Mouse (Mus musculus) testis, postnatal 10 days (tissue): ENCODE measurements around the gene Egfl8.

Experiments
- DNase-seq: peaks from one replicate; pipeline ENCODE4 v3.0.0; 2021; ENCODE audit warnings: low spot score

Egfl8 gene

DNA sequence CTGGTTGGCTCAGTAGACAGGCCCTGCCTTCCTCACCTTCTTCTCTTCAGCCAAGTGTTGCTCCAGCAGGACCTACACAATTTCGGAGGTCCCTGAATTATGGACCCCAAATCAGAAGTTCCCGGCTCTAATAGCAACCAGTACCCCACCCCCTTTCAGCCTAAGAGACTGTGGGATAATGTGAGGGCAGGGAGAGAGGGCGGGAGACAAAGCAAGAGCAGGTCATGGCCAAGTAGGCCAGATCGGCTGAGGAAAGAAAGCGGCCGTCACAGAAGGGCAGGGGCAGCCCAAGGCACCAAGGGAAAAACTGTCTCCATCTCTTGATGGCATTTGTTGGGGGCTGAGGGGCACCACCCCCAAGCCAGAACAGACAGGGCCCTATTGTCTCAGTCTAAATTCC lies at the start of gene Egfl8:
Gene Egfl8, minus strand, starts transcription at position 101 of the 400 bp plus-strand sequence.
- no peak for DNase-seq

DNA sequence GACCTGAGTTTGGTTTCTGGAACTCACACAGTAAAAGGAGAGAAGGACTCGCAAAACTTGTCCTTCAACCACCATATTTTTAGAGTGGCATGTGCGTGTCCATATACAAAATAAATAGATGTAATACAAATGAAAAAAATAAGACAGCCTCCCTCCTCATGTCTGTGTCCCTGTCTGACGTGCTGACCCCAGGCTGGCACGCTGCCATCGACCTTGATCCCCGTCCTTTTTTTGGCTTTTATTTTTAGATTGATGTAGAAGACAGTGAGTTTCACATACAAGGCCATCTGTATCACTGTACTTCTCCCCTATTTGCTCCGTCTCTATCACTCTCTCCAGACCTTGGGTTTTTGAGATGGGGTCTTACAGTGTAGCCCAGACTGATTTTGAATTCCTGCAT lies 48.7 kb upstream of the Egfl8 start:
- DNase-seq = no peak

DNA sequence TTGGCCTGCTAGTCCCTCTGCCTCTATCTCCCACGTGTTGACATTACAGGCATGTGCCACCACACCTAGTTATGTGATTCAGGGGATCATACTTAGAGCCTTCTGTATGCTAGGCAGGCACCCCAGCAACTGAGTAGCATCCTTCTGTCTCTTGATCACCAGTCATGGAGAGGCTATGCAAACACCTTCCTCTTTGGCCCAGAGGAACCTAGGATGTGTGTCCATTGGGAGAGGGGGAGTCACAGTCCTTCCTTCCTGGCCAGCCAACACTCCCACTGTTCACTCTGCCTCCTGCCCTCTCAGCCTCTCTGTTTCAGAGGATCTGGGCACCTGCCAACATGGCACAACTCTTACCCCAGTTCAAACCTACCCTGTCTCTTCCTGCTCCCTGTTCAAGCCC lies 47.8 kb upstream of the Egfl8 start:
- DNase-seq = no peak

DNA sequence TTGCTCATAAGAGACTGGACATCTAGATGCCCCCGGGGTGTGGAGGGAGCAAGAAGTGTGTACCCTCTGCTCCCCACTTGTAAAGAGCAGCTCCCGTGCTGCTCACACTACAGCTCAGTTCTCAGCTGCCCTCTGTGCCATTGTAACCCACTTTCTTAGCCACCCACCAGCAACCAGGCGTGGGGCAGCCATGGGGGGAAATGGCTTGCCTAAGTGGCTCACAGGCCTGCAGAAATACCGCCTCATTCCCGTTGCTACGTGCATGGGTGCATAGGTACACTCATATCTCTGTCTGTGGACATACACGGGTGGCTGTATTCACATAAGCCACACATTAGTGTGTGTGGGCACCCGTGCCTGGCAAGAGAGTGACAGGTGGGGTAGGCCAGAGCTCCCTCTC lies 47.2 kb upstream of the Egfl8 start:
- DNase-seq = no peak

DNA sequence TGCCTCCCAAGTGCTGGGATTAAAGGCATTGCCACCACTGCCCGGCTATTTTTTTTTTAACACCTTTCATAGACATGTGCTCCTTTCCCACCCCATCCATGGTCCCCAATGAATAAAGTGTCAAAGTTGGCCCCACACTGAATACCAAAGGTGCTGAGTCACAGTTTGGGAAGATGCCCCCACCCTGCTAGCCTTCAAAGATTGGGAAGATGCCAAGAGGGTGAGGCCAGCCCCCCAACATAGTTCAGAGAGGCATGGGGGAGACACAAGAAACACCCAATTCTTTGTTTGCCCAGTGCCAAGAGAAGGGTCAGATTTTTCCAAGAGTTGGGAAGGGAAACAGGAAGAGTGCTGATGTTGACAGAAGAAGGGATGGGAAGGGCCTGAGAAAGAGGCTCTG lies 46.7 kb upstream of the Egfl8 start:
- no peak for DNase-seq

DNA sequence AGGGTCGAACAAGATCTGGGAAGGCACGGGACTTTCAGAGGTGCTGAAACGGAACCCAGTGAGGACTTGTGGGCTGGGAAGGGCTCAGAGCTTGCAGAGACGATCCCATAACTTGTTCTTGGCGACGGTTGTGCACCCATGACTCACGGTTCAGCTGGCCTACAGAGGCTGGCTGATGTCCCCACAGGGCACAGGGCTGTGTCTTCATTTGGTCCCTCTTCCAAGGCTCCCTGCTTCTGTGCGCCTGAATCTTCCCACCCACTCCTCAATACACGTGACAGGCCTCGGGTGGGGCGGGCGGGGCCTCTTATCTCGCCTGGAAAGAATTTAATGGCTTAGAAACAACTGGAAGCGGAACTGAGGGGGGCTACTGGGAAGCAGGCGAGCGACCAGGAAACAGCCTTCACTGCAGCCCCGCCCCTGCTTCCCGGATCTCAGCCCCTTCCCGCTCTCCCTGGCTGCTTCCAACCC lies 45.4 kb upstream of the Egfl8 start:
- peak; percentile 44 for DNase-seq

DNA sequence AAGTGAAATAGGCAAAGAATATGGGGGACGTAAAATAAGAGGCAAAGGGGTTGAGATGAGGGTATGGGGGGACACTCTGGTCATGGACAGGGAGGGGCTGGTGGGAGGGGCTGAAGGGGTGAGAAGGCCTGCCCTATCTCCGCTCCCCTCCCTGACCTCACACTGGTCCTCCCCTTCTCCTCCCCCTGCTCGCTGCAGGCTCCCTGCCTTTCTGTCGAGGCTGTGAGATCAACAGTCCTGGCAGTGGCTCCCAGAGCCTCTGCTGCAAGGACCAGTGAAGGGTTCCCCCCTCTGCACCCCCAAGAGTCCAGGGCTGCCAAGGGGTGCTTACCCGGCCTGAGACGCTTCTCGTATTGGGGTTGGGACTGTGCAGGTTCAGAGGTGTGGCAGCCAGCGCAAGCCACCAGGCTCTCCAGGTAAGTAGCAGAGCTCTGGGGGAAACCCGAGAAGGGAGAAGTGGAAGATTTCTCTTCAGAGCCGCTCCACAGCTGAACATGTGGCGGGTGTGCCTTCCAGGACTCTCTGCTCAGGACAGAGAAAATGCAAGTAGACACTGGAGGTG lies 44.6 kb upstream of the Egfl8 start:
- DNase-seq = peak; percentile 48

DNA sequence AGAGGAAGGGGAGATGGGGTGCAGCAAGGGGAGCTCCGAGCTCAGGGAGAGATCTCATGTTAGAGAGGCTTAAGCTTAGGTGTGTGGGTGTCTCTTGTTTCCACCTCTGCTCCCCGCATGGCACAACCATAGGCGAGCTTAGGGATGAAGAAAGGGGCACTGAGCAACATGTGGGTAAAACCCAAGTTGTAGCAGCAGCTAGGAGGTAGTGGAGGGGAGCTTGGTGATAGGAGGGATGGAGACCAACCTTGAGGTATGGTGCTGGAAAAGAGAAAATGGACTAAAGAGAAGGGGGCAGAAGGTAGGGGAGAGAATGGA lies 44.1 kb upstream of the Egfl8 start:
- no peak for DNase-seq

DNA sequence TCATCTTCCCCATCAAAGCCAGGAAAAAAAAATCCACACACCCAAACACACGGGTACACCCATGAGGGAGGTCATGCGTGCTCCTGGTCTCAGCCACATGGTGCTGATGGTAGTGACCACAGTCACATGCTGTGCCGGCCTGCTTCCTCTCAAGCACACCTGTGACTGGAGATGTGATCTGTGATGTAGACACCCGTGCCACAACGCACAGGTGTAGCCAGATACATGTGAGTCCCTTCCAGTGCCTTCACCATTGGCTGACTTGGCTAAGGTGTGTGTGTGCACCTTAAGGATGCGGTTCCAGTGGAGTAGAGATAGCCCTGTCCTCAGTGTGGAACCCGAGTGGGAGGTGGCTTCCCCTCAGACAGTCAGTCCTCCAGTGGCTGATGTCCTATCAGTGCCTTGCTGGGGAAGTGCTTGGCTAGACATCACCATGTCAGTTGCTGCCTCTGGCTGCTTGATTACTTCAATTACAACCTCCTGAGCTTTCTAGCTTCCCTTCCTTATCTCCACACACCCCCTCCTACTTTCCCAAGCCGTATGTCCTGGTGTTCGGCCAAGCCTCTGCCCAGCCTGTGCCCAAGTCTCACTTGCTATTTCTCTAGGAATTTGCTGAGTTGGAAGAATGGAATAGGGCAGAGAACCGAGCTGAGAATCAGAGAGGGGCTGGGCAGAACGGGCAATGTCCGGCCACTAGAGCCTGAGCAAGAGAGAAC lies 43.6 kb upstream of the Egfl8 start:
- DNase-seq = no peak

DNA sequence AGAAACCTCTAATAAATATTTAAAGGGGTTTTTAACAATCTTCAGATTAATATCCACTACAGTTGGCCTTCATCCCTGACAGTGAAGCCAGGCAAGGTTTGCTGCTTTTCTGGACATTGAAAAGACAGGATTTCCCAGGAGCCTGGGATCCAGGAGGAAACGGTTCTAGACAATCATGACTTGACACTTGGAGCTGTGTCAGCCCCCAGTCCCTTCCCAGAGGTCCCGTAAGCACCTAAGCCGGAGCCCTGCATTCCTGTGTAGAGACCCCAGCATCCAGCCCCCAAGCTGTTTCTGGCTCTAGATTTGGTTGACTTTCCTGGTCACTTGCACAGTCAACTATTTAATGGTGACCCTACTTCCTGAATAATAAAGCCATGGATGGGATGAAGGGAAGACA lies 42.8 kb upstream of the Egfl8 start:
- DNase-seq = no peak

DNA sequence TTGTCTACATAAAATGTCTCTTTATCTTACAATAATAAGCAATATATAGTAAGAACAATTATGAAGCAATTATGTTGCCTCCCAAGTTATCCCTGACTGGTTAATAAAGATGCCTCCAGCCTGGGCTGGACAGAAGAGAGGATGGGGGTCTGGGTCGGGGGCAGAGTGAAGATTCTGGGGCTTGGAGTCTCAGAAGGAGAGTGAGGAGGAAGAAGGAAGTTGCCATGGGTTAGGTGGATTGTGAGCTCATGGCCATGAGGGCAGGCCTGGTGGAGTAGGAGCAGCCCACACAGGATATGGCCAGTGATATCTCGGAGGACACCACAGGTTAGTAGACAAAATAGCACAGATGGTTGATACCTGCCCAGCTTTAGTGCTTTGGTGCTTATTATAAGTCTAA lies 42.4 kb upstream of the Egfl8 start:
- no peak for DNase-seq

DNA sequence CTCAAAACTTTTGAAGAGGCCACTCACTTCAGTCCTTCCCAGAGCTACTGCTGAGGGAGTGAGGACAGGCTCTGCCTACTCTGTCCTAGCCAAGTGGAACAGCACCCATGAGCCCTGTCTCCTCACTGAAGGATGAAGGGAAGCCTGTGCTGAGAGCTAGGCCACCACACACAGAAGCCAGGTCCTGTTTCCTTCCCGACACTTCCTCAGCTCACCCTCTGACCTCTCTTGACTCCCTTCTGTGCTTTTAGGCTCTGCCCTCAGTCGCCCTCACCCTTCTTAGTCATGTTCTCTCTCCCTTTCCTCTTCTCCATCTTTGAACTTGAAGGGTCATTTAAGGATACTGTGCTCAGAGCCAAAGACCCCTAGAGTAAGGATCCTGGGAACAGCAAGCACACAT lies 41.5 kb upstream of the Egfl8 start:
- no peak for DNase-seq

DNA sequence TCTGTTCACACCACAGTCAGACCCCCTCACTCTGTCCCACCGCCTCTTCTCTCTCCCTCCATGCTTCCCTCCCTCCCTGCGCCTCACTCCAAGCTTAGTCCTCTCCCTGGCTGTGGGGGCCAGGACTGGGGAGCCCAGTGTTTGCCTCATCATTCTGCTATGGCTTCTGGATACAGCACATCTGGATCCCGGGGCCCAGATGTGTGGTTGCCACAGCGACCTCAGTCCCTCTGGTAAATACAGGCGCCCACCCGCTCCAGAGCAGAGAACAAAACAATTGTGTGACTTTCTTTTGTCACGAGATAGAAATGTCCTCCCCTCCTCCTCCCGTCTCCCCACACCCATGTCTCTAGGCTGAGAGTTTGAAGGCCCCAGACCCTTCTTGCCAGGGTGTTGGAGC lies 40.9 kb upstream of the Egfl8 start:
- no peak for DNase-seq

DNA sequence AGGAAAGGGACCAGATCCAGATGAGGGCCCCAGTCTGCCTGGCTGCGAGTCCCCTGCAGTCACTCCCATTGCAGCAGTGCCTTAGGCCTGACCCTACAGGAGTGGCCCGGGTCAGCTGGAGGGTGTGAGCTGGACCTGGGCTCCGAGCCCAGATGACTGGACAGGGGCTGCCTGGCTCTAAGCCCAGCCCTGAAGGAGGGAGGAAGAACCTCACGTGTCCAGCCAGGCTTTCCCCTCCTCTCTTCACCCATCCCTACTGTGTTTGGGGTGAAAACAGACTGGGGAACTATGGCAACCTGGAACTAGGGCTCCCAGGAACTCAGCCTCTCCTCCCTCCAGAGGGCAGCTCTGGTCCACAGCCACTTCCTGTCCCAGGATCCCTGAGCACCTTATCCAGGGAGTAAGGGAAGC lies 39.8 kb upstream of the Egfl8 start:
- peak; percentile 85 for DNase-seq

DNA sequence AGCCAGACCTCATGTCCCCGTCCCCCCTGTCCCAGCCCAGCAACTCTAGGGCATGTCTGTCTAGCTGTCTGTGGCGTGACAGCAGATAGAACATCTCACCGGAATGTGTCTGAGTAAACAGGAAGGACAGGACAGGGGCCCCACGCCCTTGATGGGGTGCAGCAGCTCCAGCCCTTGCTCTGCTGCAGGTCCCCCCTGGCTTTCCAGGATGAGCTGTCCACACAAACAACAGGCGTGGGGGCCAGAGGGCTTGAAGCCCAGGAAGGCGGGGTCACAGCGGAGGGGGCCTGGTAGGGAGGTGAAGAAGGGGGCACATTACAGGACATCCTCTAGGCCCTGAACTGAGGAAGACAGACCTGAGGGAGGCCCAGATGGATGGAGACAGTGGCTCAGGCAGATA lies 39.4 kb upstream of the Egfl8 start:
- DNase-seq = peak; percentile 68

DNA sequence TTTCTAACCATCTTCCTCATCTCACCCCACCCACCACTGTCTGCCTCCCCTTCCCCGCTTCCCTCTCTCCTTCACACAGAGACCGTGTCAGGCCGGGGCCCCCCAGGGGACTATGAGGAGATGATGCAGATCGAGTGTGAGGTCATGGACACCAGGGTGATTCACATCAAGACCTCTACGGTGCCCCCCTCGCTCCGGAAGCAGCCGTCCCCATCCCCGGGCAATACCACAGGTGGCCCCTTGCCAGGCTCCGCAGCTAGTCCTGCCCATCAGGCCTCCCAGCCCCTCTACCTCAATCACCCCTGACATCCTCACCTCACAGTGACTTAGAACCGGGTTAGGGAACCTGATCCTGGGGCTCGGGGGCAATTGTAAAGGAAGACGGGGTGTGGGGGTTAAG lies 38.6 kb upstream of the Egfl8 start:
- DNase-seq = peak; percentile 70

DNA sequence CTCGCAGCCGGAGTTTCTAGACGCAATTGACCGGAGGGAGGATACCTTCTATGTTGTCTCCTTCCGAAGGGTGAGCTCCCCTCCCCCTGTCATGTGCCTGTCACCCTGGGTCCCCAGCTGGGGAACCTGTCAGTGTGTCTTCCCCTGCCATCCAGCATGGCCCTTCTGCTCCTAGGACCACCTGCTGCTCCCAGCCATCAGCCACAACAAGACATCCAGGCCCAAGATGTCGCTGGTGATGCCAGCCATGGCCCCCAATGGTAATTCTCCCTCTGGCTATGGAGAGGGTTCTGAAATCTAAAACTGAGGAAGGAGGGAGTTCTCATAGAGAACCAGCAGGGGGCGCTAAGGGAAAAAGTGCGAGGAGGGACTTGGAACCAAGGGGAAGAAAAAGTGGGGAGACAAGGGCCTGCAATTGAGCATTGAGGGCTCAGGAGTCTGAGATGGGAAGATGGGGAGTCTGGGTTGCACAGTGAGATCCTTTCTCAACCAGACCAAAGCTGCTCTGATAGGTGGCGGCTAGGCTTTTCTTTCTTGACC lies 38.0 kb upstream of the Egfl8 start:
- peak; percentile 85 for DNase-seq

DNA sequence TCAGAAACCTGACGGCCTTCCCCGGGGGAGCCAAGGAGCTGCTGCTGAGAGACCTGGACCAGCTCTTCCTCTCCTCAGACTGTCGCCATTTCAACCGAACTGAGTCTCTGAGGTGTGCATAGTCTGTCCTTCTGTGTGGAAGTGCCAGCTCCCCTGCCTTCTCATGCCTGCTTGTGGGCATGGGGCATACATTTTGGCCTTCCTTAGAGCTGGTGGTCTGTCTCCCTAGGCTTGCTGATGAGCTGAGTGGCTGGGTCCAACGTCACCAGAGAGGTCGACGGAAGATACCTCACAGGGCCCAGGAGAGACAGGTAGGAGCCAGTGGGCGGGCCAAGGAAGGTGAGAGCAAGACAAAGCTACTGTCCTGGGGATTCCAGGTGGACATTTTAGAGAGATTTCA lies 37.2 kb upstream of the Egfl8 start:
- peak; percentile 40 for DNase-seq

DNA sequence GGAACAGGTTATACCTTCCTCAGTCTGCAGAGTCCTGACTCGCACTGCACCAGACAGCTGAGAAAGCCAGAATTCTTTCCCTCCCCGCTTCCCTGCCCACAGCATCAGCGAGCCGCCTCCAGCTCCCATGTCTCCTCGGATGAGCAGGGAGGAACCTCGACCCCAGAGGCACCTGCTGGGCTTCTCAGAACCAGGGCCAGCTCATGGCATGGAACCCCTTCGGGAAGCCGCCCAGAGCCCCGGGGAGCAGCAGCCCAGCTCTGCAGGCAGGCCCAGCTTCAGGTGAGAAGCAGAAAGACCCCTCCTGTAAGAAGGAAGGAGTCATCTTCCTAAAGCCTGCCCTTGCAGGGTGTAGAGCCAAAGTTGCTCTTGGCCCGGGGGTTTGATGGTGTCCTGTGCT lies 36.8 kb upstream of the Egfl8 start:
- DNase-seq = peak; percentile 44

DNA sequence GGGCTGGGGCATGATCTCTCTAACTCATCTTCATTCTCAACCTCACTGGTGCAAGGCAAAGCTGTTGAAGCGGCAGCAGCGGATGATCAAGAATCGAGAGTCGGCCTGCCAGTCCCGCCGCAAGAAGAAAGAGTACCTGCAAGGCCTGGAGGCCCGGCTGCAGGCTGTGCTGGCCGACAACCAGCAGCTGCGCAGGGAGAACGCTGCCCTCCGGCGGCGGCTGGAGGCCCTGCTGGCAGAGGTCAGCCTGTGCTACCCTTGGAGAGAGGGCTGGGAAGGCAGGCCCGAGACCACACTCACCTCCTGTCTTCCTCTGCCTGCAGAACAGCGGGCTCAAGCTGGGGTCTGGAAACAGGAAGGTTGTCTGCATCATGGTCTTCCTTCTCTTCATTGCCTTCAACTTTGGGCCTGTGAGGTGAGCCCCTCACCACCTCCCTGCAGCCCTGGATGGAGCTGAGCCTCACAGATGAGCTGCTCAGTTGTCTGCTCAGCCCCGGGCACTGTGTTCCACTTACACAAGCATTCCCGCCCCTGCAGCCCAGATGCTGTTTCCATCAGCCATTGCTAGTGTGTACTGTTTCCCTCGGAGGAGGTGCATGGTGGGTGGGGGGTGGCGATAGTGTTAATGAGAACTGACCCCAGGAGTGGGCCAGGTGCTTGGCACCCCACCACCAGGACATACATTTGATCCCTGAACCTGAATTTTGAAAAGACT lies 35.9 kb upstream of the Egfl8 start:
- DNase-seq = peak; percentile 77

DNA sequence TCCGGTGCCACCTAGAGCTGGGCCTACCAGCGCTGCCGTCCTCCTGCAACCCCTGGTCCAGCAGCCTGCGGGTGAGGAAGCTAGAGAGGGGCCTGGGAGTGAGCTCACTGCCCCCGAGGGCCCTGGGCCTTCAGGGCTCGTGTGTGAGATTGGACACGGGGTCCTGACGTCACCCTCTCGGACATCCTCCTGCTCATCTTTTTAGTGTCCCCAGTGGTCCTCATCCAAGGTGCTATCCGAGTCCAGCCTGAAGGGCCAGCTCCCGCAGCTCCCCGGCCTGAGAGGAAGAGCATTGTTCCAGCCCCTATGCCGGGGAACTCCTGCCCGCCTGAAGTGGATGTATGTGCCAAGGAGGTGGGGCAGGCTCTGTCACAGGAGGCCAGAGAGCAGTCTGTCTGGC lies 35.0 kb upstream of the Egfl8 start:
- no peak for DNase-seq

DNA sequence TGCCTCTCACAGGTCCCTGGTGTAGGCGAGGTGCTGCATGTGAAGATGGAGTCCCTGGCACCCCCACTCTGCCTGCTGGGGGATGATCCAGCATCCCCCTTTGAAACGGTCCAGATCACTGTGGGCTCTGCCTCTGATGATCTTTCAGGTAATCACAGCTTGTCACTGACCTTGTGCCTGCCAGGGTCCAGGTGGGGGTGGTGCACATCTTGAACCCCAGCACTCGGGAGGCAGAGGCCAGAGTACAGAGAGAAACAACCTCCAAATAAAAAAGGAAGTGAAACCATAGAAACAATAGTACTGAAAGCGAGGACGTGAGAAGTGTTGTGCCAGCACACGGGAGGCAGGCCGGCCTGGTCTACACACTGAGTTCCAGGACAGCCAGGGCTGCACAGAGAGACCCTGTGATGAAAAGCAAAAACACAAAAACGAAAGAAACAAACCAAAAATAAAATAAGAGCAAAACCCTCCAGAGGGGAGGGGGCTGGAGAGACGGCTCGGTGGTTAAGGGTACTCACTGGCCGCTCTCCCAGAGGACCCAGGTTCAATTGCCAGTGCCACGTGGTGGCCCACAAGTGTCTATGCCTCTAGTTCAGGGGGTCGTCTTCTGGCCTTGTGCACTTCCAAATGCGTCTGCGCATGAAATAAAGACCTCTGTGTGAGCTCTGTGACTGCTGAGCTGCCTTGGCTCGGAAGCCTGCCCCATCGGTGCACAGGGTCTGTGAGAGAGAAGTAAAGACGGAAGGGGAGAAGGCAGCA lies 33.5 kb upstream of the Egfl8 start:
- no peak for DNase-seq
